Mouse (Mus musculus): ENCODE data around the gene Sprr2a1. TPM values are rescaled to one million over a fixed set of nuclear protein-coding genes. Genes with fewer than 3 reads are reported as not detected.
A peak's percentile ranks its signal among the peaks of the same experiment; 100 is the strongest.
"Not testable (repeated sequence)": the region's sequence is repeated elsewhere in the genome, so short reads cannot be mapped to it uniquely, and the experiment has no call there.

Sprr2a1 gene
- polyA plus RNA-seq, 1 experiment from 2014 or later, result 0.62 TPM

GRCm38 (mm10) chr3:92227410-92227809 lies 11.8 kb downstream of the Sprr2a1 start:
- not testable (repeated sequence) for H3K36me3 ChIP-seq (ENCODE audit: control insufficient read depth, insufficient read depth); H3K4me1 ChIP-seq (ENCODE audit: control insufficient read depth, insufficient read depth, low read length); H3K4me2 ChIP-seq (ENCODE audit: low read depth, low read length); H3K27ac ChIP-seq (ENCODE audit: low read length); H3K9me3 ChIP-seq (replicated peaks; ENCODE audit: control insufficient read depth, low read length); H3K9ac ChIP-seq (ENCODE audit: low read length); ATAC-seq (replicated peaks; ENCODE audit: extremely low read depth, insufficient read depth, low FRiP score); H3K27me3 ChIP-seq (ENCODE audit: control insufficient read depth, insufficient read depth, low read length); H3K4me3 ChIP-seq (ENCODE audit: low read length)
- 75% methylated on average over 3 of the region's 3 CpGs for WGBS

GRCm38 (mm10) chr3:92236463-92237189 lies 21.0 kb downstream of the Sprr2a1 start:
- no CpG with 5 or more reads among the region's 5 CpGs for WGBS
- H3K27me3 ChIP-seq (ENCODE audit: control insufficient read depth, insufficient read depth, low read length); H3K9ac ChIP-seq (ENCODE audit: low read length); H3K9me3 ChIP-seq (replicated peaks; ENCODE audit: control insufficient read depth, low read length); H3K4me2 ChIP-seq (ENCODE audit: low read depth, low read length); H3K27ac ChIP-seq (ENCODE audit: low read length); H3K4me3 ChIP-seq (ENCODE audit: low read length); H3K36me3 ChIP-seq (ENCODE audit: control insufficient read depth, insufficient read depth); H3K4me1 ChIP-seq (ENCODE audit: control insufficient read depth, insufficient read depth, low read length): not testable (repeated sequence)
- 0 out of 2 replicates have a peak, but pooled peaks have one; percentile 28 for ATAC-seq (replicated peaks; ENCODE audit: extremely low read depth, insufficient read depth, low FRiP score)

GRCm38 (mm10) chr3:92238736-92239135 lies 23.1 kb downstream of the Sprr2a1 start:
- H3K4me2 ChIP-seq (ENCODE audit: low read depth, low read length); H3K9ac ChIP-seq (ENCODE audit: low read length); H3K9me3 ChIP-seq (replicated peaks; ENCODE audit: control insufficient read depth, low read length); H3K4me3 ChIP-seq (ENCODE audit: low read length); H3K27me3 ChIP-seq (ENCODE audit: control insufficient read depth, insufficient read depth, low read length); H3K27ac ChIP-seq (ENCODE audit: low read length); ATAC-seq (replicated peaks; ENCODE audit: extremely low read depth, insufficient read depth, low FRiP score); H3K4me1 ChIP-seq (ENCODE audit: control insufficient read depth, insufficient read depth, low read length); H3K36me3 ChIP-seq (ENCODE audit: control insufficient read depth, insufficient read depth): not testable (repeated sequence)

- not testable (repeated sequence) for H3K4me3 ChIP-seq (ENCODE audit: low read length); H3K36me3 ChIP-seq (ENCODE audit: control insufficient read depth, insufficient read depth); H3K9me3 ChIP-seq (replicated peaks; ENCODE audit: control insufficient read depth, low read length); H3K27me3 ChIP-seq (ENCODE audit: control insufficient read depth, insufficient read depth, low read length); H3K4me2 ChIP-seq (ENCODE audit: low read depth, low read length); H3K27ac ChIP-seq (ENCODE audit: low read length); H3K4me1 ChIP-seq (ENCODE audit: control insufficient read depth, insufficient read depth, low read length); H3K9ac ChIP-seq (ENCODE audit: low read length); ATAC-seq (replicated peaks; ENCODE audit: extremely low read depth, insufficient read depth, low FRiP score)
- WGBS, result no CpG with 5 or more reads among the region's 1 CpGs
Observed at GRCm38 (mm10) chr3:92239197-92239596, 23.6 kb downstream of the Sprr2a1 start.

GRCm38 (mm10) chr3:92244833-92245232 lies 29.2 kb downstream of the Sprr2a1 start:
- H3K27me3 ChIP-seq (ENCODE audit: control insufficient read depth, insufficient read depth, low read length); H3K36me3 ChIP-seq (ENCODE audit: control insufficient read depth, insufficient read depth); H3K9me3 ChIP-seq (replicated peaks; ENCODE audit: control insufficient read depth, low read length); H3K4me1 ChIP-seq (ENCODE audit: control insufficient read depth, insufficient read depth, low read length); H3K4me3 ChIP-seq (ENCODE audit: low read length); H3K4me2 ChIP-seq (ENCODE audit: low read depth, low read length); H3K9ac ChIP-seq (ENCODE audit: low read length); H3K27ac ChIP-seq (ENCODE audit: low read length): not testable (repeated sequence)
- ATAC-seq (replicated peaks; ENCODE audit: extremely low read depth, insufficient read depth, low FRiP score), result 0 out of 2 replicates have a peak, but pooled peaks have one; percentile 28

- H3K9ac ChIP-seq (ENCODE audit: low read length); H3K27ac ChIP-seq (ENCODE audit: low read length); H3K4me3 ChIP-seq (ENCODE audit: low read length); H3K4me2 ChIP-seq (ENCODE audit: low read depth, low read length); H3K4me1 ChIP-seq (ENCODE audit: control insufficient read depth, insufficient read depth, low read length); H3K36me3 ChIP-seq (ENCODE audit: control insufficient read depth, insufficient read depth); H3K9me3 ChIP-seq (replicated peaks; ENCODE audit: control insufficient read depth, low read length); H3K27me3 ChIP-seq (ENCODE audit: control insufficient read depth, insufficient read depth, low read length): not testable (repeated sequence)
- WGBS, result no CpG with 5 or more reads among the region's 10 CpGs
- peak; percentile 30; the same call in 1 of the 2 replicates for ATAC-seq (replicated peaks; ENCODE audit: extremely low read depth, insufficient read depth, low FRiP score)
Observed at GRCm38 (mm10) chr3:92246245-92246644, 30.6 kb downstream of the Sprr2a1 start.

GRCm38 (mm10) chr3:92248494-92248893 lies 32.9 kb downstream of the Sprr2a1 start:
- not testable (repeated sequence) for H3K4me2 ChIP-seq (ENCODE audit: low read depth, low read length); H3K9me3 ChIP-seq (replicated peaks; ENCODE audit: control insufficient read depth, low read length); H3K4me1 ChIP-seq (ENCODE audit: control insufficient read depth, insufficient read depth, low read length); H3K36me3 ChIP-seq (ENCODE audit: control insufficient read depth, insufficient read depth); H3K9ac ChIP-seq (ENCODE audit: low read length); H3K27ac ChIP-seq (ENCODE audit: low read length); H3K27me3 ChIP-seq (ENCODE audit: control insufficient read depth, insufficient read depth, low read length); H3K4me3 ChIP-seq (ENCODE audit: low read length); ATAC-seq (replicated peaks; ENCODE audit: extremely low read depth, insufficient read depth, low FRiP score)

- H3K4me1 ChIP-seq (ENCODE audit: control insufficient read depth, insufficient read depth, low read length); ATAC-seq (replicated peaks; ENCODE audit: extremely low read depth, insufficient read depth, low FRiP score); H3K4me2 ChIP-seq (ENCODE audit: low read depth, low read length); H3K27ac ChIP-seq (ENCODE audit: low read length); H3K9ac ChIP-seq (ENCODE audit: low read length); H3K9me3 ChIP-seq (replicated peaks; ENCODE audit: control insufficient read depth, low read length); H3K27me3 ChIP-seq (ENCODE audit: control insufficient read depth, insufficient read depth, low read length); H3K36me3 ChIP-seq (ENCODE audit: control insufficient read depth, insufficient read depth); H3K4me3 ChIP-seq (ENCODE audit: low read length): not testable (repeated sequence)
- WGBS, result 86% methylated on average over 1 of the region's 2 CpGs
Observed at GRCm38 (mm10) chr3:92250450-92250849, 34.9 kb downstream of the Sprr2a1 start.

- H3K9me3 ChIP-seq (replicated peaks; ENCODE audit: control insufficient read depth, low read length); H3K27ac ChIP-seq (ENCODE audit: low read length): not testable (repeated sequence)
- WGBS, result no CpG with 5 or more reads among the region's 8 CpGs
Observed at GRCm38 (mm10) chr3:92253860-92254259, 38.3 kb downstream of the Sprr2a1 start.

More at GRCm38 (mm10) chr3:92253860-92254259, 38.3 kb downstream of the Sprr2a1 start:
- not testable (repeated sequence) for H3K4me1 ChIP-seq (ENCODE audit: control insufficient read depth, insufficient read depth, low read length); H3K4me3 ChIP-seq (ENCODE audit: low read length); H3K36me3 ChIP-seq (ENCODE audit: control insufficient read depth, insufficient read depth); H3K27me3 ChIP-seq (ENCODE audit: control insufficient read depth, insufficient read depth, low read length); H3K4me2 ChIP-seq (ENCODE audit: low read depth, low read length); H3K9ac ChIP-seq (ENCODE audit: low read length)
- peak; percentile 30 for ATAC-seq (replicated peaks; ENCODE audit: extremely low read depth, insufficient read depth, low FRiP score)
